Mouse (Mus musculus) limb, embryonic 14.5 days (tissue): ENCODE results near the gene Vmn1r85. TPM values are rescaled to one million over a fixed set of nuclear protein-coding genes. Genes with fewer than 3 reads are reported as not detected.

Experiments
- ATAC-seq: fragments of 200-750 bp; cut with Nextera tagmentation; 2 replicates; pipeline ENCODE4 v1.8.0; 2017; ENCODE audit warnings: low read depth, moderate number of reproducible peaks, moderate TSS enrichment; ENCODE audit not compliant: low FRiP score
- DNase-seq: peaks from one replicate; pipeline ENCODE4 v3.0.0-alpha.2; 2015; ENCODE audit warnings: low spot score
- H3K27ac ChIP-seq: fragments of 300-500 bp; sonication (generic); replicated peaks from 2 replicates; pipeline ENCODE4 v1.5.1; 2014; ENCODE audit warnings: low read depth, mild to moderate bottlenecking, low read length, moderate library complexity, mixed read lengths
- H3K27me3 ChIP-seq: fragments of 300-500 bp; sonication (generic); 2 replicates; pipeline ENCODE4 v1.6.1; 2014; ENCODE audit warnings: low read length, mixed read lengths; ENCODE audit not compliant: control insufficient read depth, insufficient read depth
- H3K36me3 ChIP-seq: fragments of 300-500 bp; sonication (generic); 2 replicates; pipeline ENCODE4 v1.6.1; 2014; ENCODE audit warnings: mild to moderate bottlenecking, low read length, moderate library complexity, mixed read lengths; ENCODE audit not compliant: control insufficient read depth, insufficient read depth
- H3K4me1 ChIP-seq: fragments of 300-500 bp; sonication (generic); 2 replicates; pipeline ENCODE4 v1.6.1; 2014; ENCODE audit warnings: antibody characterized with exemption, low read length, mixed read lengths; ENCODE audit not compliant: control insufficient read depth, insufficient read depth
- H3K4me2 ChIP-seq: fragments of 300-500 bp; sonication (generic); replicated peaks from 2 replicates; pipeline ENCODE4 v1.6.1; 2014; ENCODE audit warnings: low read depth, mild to moderate bottlenecking, low read length, moderate library complexity; ENCODE audit not compliant: severe bottlenecking
- H3K4me3 ChIP-seq: fragments of 300-500 bp; sonication (generic); replicated peaks from 2 replicates; pipeline ENCODE4 v1.5.1; 2014; ENCODE audit warnings: low read length
- H3K9ac ChIP-seq: fragments of 300-500 bp; sonication (generic); 2 replicates; pipeline ENCODE4 v1.6.1; 2014; ENCODE audit warnings: mild to moderate bottlenecking, low read depth, low read length, moderate library complexity; ENCODE audit not compliant: severe bottlenecking
- H3K9me3 ChIP-seq: fragments of 300-500 bp; sonication (generic); 2 replicates; pipeline ENCODE4 v1.6.1; 2016; ENCODE audit warnings: low read length; ENCODE audit not compliant: control insufficient read depth
- POLR2A ChIP-seq: fragments of 200-500 bp; IDR thresholded peaks from 2 replicates; pipeline ENCODE4 v1.8.0; 2012; ENCODE audit warnings: inconsistent platforms, mild to moderate bottlenecking, moderate library complexity, borderline replicate concordance; ENCODE audit not compliant: insufficient read depth, insufficient read length; ENCODE audit errors: extremely low read depth
- WGBS: fragments of 180-500 bp; shearing (Covaris S2); extraction: QIAGEN DNeasy Blood & Tissue Kit; methylation state at CpG from one replicate; pipeline ENCODE4 v1.1.7; 2014; 5-methylcytosine and 5-hydroxymethylcytosine counted together
- polyA plus RNA-seq, 2 experiments: library from polyadenylated mRNA; depleted of rRNA in 1 of 2; stranded (reverse) in 1 of 2; unstranded in 1 of 2; fragments of >200 nt; fragmentation: Nextera tagmentation in 1 of 2; extraction: Ambion mirVana in 1 of 2; gene quantifications; 2 replicates each; pipeline versions ENCODE4 v1.2.1 to v1.2.3; 2012 to 2014

The Vmn1r85 gene
- polyA plus RNA-seq, 2 experiments: not detected

GRCm38 (mm10) chr7:13038621-13039169, 56.3 kb downstream of the Vmn1r85 start:
- peaks cover 20% of the 10 kb centered on the region for H3K36me3 ChIP-seq
- H3K27ac ChIP-seq: peak overlapping the region; percentile 98
- H3K27me3 ChIP-seq: peaks cover 16% of the 10 kb centered on the region
- peak; percentile 32 for DNase-seq
- peak overlapping the region; percentile 59 for H3K4me3 ChIP-seq
- peak overlapping the region; percentile 82 for H3K9ac ChIP-seq
- 21% methylated on average over 15 of the region's 15 CpGs for WGBS
- no peak for TF ChIP-seq POLR2A
- H3K9me3 ChIP-seq: no peaks in the 10 kb centered on the region
- peaks cover 23% of the 10 kb centered on the region for H3K4me1 ChIP-seq
- H3K4me2 ChIP-seq: peak overlapping the region; percentile 79
- no peak for ATAC-seq

GRCm38 (mm10) chr7:13037901-13038555, 56.9 kb downstream of the Vmn1r85 start, which contains the start of gene Ube2m:
Gene Ube2m (minus strand): TSS chr7:13038275.
- TF ChIP-seq POLR2A: peak; percentile 96
- DNase-seq: peak; percentile 98
- Histone ChIP-seq H3K9me3 (no peaks in the 10 kb centered on the region), H3K27me3 (peaks cover 9% of the 10 kb centered on the region), H3K27ac (peak within 1 kb of the TSS; percentile 98), H3K4me3 (peak within 1 kb of the TSS; percentile 59), H3K36me3 (peaks cover 26% of the 10 kb centered on the region), H3K4me1 (peaks cover 19% of the 10 kb centered on the region), H3K9ac (peak within 1 kb of the TSS; percentile 82), H3K4me2 (peak within 1 kb of the TSS; percentile 90)
- peak; percentile 90 for ATAC-seq
- under 1% methylated on average over 40 of the region's 65 CpGs for WGBS

GRCm38 (mm10) chr7:13037366-13037765, 57.6 kb downstream of the Vmn1r85 start:
- H3K36me3 ChIP-seq: peaks cover 32% of the 10 kb centered on the region
- no peaks in the 10 kb centered on the region for H3K9me3 ChIP-seq
- under 1% methylated on average over 32 of the region's 33 CpGs for WGBS
- H3K27ac ChIP-seq: peak overlapping the region; percentile 98
- peak overlapping the region; percentile 82 for H3K9ac ChIP-seq
- peak overlapping the region; percentile 90 for H3K4me2 ChIP-seq
- peaks cover 3% of the 10 kb centered on the region; the same call in 1 of the 2 replicates for H3K27me3 ChIP-seq
- no peak for TF ChIP-seq POLR2A
- peaks cover 19% of the 10 kb centered on the region for H3K4me1 ChIP-seq
- peak overlapping the region; percentile 59 for H3K4me3 ChIP-seq
- DNase-seq: peak; percentile 43
- ATAC-seq: no peak

GRCm38 (mm10) chr7:13036806-13037205, 58.2 kb downstream of the Vmn1r85 start:
- H3K9ac ChIP-seq: peak overlapping the region; percentile 82
- H3K27ac ChIP-seq: 0 out of 2 replicates have a peak overlapping the region, but pooled peaks have one; percentile 4
- peaks cover 38% of the 10 kb centered on the region for H3K36me3 ChIP-seq
- peak overlapping the region; percentile 90 for H3K4me2 ChIP-seq
- ATAC-seq: no peak
- H3K9me3 ChIP-seq: no peaks in the 10 kb centered on the region
- peak overlapping the region; percentile 59 for H3K4me3 ChIP-seq
- H3K27me3 ChIP-seq: no peaks in the 10 kb centered on the region
- 48% methylated on average over 4 of the region's 4 CpGs for WGBS
- DNase-seq: no peak
- no peak for TF ChIP-seq POLR2A
- peaks cover 19% of the 10 kb centered on the region for H3K4me1 ChIP-seq

- H3K9ac ChIP-seq: peak overlapping the region; percentile 80; the same call in 1 of the 2 replicates
- peaks cover 19% of the 10 kb centered on the region for H3K4me1 ChIP-seq
- H3K9me3 ChIP-seq: no peaks in the 10 kb centered on the region
- peaks cover 53% of the 10 kb centered on the region for H3K36me3 ChIP-seq
- WGBS: 88% methylated on average over 17 of the region's 17 CpGs
- TF ChIP-seq POLR2A: no peak
- peak overlapping the region; percentile 92 for H3K4me2 ChIP-seq
- H3K27ac ChIP-seq: peak overlapping the region; percentile 61; the same call in 1 of the 2 replicates
- peak overlapping the region; percentile 59; the same call in 1 of the 2 replicates for H3K4me3 ChIP-seq
- no peak for DNase-seq
- H3K27me3 ChIP-seq: no peaks in the 10 kb centered on the region
- no peak for ATAC-seq
These were observed 59.6 kb downstream of the Vmn1r85 start for GRCm38 (mm10) chr7:13035211-13035855.
